Mouse (Mus musculus) lung, postnatal 25 days (tissue): Measurements from ENCODE around the gene Igsf6.
A peak's percentile ranks its signal among the peaks of the same experiment; 100 is the strongest.
"Not testable (repeated sequence)": the region's sequence is repeated elsewhere in the genome, so short reads cannot be mapped to it uniquely, and the experiment has no call there.

Experiments
- DNase-seq: peaks from one replicate; pipeline ENCODE4 v3.0.0; 2022; ENCODE audit warnings: low spot score

Igsf6 gene

DNA sequence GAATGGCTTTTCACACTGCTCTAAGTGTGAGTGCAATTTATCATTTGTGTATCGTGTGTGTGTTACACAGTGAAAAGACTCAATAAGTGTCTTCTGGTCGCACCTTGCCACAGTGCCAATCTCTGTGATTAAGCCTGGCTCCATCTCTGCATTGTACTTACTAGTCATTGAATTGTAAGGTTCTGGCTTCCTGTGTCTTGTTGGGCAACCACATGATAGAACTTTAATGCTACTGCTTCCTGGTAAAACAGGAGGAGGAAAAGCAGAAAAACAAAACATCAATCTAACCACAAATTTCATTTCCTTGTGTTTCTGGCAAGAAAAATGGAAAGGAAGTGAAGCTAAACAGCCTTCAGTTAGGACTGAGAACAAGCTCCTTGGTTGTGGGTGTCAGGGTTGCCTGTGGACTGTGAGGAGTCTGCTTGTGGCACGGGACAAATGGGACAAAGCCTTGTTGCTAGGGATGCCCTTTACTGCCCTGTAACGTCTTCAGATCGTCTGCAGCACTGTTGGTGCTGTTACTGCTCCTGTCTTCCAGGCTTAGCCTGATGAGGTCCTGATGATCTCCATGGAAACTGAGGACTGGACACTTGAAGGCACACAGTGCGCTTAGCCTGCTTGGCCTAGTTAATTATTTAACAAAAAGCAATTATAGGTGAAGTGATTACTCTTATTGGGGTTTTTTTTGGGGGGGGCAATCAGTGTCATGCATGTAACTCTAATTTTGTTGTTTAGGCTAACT is 14.7 kb downstream of the Igsf6 start:
- no peak for DNase-seq

DNA sequence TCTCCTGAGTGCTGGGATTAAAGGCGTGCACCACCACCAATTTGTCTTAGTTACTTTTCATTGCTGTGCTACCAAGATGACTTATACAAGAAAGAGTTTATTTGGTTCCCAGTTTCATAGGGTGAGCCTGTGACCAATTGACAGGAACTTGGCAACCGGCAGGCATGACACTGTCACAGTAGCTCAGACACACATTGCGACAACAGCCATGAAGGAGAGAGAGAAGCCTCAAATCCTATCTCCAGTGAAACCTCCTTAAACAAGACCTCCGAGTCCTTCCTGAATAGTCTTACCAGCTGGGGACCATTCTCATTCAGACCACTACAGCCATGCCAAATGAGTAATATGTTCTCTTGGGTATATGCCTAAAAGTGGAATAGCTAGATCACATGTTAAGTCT is 21.3 kb downstream of the Igsf6 start:
- no peak for DNase-seq

DNA sequence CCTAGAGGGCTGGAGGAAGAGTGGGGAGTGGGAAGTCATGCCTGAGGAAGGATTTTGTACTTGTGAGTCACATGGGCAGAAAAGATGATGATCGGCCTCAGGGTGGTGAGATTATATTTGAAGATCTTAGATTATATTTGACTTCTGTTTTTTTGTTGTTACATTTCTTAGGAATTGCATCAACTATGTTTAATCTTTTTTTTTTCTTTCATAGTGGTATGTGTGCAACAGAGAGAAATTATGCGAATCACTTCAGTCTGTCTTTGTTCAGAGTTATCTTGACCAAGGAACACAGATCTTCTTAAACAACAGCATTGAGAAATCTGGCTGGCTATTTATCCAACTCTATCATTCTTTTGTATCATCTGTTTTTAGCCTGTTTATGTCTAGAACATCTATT is 26.7 kb downstream of the Igsf6 start:
- no peak for DNase-seq

DNA sequence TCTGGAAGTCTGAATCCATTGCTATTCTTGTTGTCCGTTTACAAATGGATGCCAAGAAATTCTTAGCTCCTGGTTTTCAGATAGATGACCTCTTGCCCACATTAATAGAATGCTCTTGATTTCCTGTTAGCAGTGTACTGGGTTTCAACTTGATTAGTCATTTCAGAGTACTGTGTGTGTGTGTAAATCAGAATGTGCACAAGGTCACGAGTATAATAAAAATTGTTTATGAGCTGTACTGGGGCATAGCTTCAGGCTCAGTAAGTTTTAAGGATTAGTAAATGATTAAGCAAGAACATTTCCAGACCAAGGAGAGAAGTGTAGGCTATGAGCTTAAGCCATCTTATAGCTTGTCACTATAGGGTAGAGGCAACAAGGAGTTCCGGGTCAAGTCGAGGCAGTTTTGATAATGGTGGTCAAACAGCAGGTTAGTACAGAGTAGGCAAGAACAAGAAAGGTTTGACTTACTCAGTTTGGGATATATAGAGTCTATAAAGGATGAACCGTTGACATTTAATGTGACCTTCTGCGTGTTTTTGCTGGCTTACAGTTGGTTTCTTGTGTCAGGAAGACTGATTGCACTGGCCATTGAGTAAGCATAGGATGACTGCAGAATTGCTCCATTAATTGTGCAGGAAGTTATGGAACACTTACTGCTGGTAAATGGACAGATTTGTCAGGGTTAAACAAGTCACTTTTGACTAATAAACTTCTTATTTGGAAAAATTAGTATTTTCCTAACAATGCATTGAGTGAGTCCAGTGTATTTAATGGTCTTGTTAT is 28.5 kb downstream of the Igsf6 start:
- DNase-seq, result no peak

GRCm38 (mm10) chr7:121044251-121044650 is 30.1 kb downstream of the Igsf6 start:
- no peak for DNase-seq

DNA sequence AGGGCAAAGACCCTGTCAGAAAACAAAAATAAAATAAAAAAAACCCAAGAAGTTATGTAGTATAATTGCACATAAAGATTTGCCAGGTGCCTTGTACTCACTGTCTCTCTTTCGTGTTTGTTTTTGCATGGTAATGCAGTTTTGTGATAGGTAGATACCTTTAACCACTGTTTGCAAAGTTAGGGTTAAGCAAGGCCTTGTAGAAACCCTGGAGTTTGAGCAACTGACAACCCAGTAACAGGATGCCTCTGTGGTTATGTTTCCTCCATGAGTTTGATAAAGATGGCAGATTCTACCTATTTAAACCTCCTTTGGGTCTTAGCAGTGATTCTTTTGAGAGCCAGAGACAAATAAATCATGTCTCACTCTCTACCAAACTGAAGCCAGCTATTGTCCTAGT is 30.9 kb downstream of the Igsf6 start:
- no peak for DNase-seq

DNA sequence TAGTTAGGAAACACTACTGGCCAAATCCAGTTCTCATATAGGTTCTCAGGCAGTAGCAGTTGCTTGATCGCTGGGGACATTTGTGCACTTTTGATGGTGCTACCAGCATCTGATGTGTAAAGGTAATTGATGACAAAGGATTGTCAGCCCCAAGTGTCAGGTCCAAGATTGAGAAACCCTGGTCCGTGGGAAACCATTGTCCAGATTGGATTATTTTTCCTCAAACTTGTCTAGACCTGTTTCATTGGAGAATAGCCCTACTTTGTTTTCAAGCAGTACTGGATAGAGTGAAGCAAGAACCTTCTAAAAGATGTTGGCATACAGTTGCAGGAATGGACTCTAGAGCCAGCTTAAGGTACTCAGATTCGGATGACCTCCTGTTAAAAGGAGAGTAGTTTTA is 31.4 kb downstream of the Igsf6 start:
- no peak for DNase-seq

GRCm38 (mm10) chr7:121041989-121042388 is 32.4 kb downstream of the Igsf6 start:
- no peak for DNase-seq

DNA sequence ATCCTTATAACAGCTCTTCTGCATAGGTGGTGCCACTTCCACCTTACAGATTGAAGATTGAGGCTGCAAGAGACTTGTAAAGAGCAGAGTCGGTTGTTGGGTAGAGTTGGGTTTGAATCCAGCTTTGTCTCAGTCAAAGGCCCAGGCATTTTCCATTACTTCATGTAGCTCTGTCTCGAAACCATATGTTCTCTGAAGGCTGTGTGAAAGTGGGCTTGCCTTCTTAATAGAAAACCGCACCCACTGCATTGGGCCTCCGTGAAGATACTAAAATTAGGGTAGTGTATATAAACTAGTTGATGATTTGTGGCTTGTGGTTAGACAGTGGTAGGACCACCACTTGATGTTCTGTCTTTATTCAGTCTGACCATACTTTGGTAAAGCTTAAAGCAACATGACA is 33.8 kb downstream of the Igsf6 start:
- no peak for DNase-seq

- DNase-seq, result peak; percentile 24
Measured at GRCm38 (mm10) chr7:121035161-121035721, 39.1 kb downstream of the Igsf6 start.

DNA sequence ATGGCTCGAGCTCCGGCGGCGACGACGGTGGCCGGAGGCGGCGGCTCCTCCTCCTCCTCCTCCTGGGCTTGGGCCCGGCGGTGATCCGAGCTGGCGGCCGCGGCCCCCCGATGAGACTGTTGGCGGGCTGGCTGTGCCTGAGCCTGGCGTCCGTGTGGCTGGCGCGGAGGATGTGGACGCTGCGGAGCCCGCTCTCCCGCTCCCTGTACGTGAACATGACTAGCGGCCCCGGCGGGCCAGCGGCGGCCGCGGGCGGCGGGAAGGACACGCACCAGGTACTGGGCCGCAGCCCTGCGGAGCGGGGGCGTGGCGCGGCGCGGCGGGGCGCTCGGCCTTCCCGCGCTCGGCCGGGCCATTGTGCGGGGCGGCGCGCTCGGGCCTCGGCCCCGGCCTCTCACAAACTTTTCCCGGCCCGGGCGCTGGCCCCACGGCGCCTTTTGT is 39.7 kb downstream of the Igsf6 start:
- DNase-seq, result peak; percentile 11

GRCm38 (mm10) chr7:121033856-121034652 is 40.3 kb downstream of the Igsf6 start, which contains the start of gene Mettl9:
Gene Mettl9 (plus strand): TSS chr7:121034445.
- DNase-seq, result peak; percentile 93

DNA sequence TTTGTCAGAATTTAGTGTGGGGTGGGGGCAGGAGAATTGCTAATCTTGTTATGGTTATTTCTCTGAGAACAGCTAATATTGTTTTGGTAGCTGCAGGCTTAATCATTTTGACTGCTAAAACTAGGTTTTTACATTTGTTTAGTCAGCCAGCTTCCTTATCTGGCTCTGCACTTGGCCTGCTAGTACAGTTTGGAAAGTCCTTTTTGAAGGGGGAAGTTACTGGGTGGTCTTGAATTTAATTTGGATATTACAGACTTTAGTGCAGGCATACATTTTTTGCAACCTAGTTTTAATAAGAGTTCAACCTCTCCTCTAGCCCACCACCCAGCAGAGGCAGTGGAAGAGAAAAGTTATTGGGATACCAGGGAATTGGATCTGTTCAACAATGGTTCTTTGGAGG is 44.4 kb downstream of the Igsf6 start:
- not testable (repeated sequence) for DNase-seq

DNA sequence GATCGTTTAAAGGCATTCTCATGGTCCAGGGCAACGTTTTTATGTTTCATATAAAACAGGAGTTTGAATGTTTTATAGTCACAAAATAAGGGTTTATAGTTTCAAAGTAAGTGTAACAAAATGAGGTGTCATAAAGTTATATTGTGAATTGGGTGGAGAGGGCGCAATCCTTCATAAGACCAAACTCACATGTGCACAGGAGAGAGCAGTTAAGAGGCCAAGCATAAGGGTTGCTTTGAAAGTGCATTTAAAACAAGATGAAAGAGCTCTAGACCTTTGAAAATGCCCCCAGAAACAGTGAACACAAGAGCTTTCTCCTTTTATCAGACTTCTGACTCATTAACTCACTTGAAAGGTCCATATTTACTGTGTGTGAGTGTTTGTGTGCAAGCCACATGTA is 48.1 kb downstream of the Igsf6 start:
- no peak for DNase-seq

DNA sequence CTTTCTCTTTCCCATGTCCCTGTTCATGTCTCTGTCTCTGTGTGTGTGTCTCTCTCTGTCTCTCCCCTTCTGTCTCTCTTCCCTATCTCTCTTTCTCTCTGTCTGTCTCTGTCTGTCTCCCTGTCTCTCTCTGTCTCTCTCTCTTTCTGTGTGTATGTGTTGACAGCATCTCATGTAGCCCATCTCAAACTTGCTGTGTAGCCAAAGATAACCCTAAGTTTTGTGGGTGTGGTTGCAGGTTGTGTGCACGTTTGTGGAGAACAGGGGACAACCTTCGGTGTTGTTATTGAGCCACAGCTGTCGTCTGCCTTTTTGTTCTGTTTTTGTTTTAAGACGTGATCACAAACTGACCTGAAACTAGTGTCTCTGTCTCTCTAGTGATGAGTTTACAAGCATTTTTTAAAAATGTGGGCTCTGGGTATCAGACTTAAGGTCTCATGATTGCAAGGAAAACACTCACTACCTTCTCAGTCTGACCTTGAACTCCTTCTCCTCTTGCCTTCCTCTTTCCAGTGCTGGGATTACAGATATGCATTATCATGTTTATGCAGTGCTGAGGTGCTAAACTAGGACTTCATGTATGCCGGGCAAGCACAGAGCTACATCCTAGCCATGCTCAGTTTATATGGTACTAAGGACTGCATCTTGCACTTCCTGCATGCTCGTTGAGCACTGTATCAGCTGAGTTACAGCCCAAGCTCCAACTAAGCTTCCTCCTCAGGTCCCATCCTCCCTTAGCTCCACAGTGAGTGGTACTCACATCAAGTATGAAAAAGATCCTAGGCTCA is 49.0 kb downstream of the Igsf6 start:
- no peak for DNase-seq

- peak; percentile 13 for DNase-seq
Measured at GRCm38 (mm10) chr7:121020277-121020676, 54.1 kb downstream of the Igsf6 start.

DNA sequence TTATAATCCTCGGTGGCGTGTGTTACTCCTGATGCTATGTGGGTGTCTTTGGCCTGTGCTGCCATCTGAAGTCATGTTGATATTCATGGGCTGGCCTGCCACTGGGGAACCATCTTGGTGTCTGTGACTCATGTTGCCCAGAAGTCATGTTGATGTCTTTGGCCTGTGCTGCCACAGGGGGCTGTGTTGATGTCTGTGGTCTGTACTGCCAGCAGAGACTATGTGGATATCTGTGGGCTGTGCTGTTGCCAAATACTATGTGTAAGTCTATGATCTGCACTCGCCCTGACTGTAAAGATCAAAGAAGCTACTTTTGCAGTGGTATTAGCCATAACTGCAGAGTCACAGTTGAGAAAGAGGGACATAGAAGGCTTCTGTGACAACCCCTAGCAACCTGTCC is 55.6 kb downstream of the Igsf6 start:
- no peak for DNase-seq

GRCm38 (mm10) chr7:121014486-121014885 is 59.9 kb downstream of the Igsf6 start:
- no peak for DNase-seq
